Mouse (Mus musculus): ENCODE results near the gene Rpl19. TPM values are rescaled to one million over a fixed set of nuclear protein-coding genes. Genes with fewer than 3 reads are reported as not detected.

The Rpl19 gene
- total RNA-seq (2021), result 1,000 to 10,000 TPM; 1,275 to 1,278 TPM
- long read RNA-seq, experiment 1, transcript Rpl19-201 (6 exons, 751 nt), result major isoform, 668 of 758 reads
- long read RNA-seq, experiment 1, partial matches to known transcripts, result 81 of 758 reads
- long read RNA-seq, experiment 1, other reads (novel, unspliced or antisense), result 6 of 758 reads
- long read RNA-seq, experiment 2, transcript Rpl19-202 (6 exons, 737 nt), result minor isoform, 7 of 511 reads
- long read RNA-seq, experiment 2, transcript Rpl19-201 (6 exons, 751 nt), result major isoform, 453 of 511 reads
- long read RNA-seq, experiment 2, partial matches to known transcripts, result 46 of 511 reads
- long read RNA-seq, experiment 2, other reads (novel, unspliced or antisense), result 5 of 511 reads

DNA sequence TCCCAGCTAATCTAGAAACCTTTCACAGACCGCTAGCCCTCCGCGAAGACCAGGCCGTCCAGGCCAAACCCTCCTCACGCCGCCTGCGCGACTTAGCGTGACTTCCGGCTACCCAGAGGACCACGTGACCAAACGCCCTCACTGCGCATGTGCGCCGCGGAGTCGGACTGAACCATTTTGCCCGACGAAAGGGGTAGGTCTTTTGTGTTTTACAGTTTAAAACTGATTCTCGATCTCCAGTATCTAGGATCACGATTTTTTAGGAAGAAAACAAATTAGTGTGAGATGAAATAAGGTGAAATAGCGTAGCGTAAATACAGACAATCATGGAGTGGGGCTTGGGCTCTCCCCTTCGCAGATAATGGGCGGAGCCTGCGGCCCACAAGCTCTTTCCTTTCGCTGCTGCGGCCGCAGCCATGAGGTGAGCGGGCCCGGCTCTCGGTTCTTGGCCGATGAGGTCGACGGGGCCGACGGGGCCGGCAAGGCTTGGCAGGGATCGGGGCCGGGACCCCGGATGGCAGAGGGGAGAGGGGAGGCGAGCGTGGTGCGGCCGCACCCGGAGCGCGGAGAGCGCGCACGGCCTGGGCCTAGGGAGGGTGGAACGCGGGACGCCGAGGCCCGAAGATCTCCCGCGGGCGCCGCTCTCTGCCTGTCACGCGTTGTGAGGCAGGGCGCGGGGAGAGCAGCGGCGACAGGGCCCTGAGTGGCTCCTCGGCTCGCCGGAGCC, at the start of gene Rpl19:
TSS of gene Rpl19 (plus strand) at position 141 of the 727 bp plus-strand sequence.
- DNase-seq, result peak; percentile 95

DNA sequence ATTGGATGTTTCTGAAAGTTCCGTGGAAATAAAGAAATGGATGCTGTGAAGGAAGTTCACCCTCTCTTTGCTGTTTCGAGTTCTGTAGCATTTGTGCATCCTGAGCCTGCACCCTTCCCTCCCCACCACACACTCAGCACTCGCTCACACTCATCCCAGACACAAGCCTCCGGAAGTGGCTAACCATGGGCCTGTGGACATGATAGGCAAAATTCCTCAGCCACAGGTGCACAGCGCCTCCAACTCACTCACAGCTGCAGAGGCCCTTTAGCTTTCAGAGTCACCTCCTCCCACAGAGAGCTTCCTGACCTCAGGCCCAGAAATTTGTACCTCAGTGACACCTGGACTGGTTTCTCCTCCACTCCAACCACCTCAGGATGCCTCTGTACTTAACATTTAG, 48.7 kb upstream of the Rpl19 start:
- DNase-seq, result no peak

DNA sequence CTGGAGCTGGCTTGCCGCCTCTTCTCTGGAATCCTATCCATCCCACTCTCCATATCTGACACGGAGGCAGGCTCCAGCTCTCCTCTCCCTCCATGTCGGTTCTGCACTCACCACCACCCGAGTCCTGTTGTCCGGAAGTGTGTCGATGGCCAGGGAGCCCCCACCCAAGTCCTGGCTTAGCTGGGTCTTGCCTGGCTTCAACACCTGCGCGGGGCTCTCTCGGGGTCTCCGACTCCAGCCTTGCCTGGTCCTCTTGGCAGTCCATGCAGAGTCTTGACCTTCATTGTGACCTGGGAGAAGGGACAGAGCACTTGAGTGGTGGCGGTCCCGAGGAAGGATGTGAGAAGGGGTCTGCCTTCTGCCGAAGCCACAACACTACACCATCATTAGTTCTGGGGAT, 48.1 kb upstream of the Rpl19 start:
- no peak for DNase-seq

DNA sequence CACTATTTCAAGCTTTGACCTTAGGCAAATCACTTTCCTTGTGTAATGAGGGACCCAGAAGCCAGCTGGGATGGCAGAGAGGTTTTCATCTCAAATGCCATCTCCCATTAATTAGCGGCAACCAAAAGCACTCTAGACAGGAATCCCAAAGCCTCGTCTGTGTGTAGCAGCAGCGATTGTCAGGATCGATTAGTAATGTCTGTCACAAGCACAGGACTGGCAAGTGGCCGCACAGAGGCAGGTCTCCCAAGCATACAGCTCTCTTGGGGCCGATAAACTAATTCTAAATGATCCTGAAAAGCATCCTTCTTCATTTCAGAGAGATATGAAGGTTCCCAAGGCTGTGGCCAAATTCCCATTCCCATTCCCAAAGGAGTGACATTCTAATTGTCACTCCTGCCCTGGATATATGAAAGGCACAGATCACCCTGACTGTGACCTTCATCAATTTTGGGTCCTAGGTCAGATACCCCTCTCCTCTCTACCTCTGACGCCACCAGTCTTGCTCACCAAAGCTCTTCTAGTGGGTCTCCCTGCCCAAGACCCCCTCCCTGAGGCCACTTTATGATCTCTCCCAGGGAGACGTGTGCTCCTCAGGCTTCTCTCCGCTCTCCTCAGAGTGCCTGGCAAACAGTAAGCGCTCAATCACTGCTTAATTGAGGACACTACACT, 46.5 kb upstream of the Rpl19 start:
- no peak for DNase-seq

DNA sequence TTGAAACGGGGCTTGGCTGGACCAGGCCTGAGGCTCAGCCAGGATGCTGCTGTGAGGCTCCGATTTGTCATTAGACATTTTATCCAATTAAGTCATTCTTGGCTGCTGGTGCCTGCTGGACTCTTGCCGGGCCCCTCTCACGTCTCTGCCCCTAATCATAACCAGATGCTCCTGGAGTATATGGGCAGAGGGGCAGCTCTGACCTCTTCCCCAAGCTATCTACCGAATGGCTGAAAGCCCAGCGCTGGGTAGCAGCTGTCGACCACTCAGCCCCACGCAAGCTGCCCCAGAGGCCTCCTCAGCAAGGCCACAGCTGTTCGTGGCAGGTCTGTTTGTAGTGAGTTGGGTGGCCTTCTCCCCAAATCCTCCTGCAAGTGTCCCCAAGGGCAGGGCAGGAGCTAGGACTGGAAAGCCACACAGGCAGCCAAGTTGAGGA, 46.0 kb upstream of the Rpl19 start:
- DNase-seq, result no peak

DNA sequence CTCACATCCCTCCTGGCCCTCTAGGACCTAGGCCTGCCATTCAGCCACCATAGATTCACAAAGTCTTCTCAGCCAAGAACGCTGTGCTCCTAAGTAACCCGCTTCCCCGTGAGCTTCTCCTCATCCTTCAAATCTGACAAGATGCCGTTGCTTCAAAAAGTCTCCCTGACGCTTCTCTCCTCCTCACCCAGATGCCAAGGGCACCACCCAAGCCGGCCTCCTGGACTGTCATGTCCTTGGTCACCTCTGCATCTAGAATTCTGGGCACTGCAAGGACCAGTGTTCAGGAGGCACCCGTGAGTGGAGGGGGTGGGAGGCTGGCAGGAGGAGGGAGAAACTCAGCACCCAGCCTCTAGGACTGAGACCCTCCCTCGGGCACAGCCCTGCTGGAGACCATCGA, 43.8 kb upstream of the Rpl19 start:
- DNase-seq, result no peak

DNA sequence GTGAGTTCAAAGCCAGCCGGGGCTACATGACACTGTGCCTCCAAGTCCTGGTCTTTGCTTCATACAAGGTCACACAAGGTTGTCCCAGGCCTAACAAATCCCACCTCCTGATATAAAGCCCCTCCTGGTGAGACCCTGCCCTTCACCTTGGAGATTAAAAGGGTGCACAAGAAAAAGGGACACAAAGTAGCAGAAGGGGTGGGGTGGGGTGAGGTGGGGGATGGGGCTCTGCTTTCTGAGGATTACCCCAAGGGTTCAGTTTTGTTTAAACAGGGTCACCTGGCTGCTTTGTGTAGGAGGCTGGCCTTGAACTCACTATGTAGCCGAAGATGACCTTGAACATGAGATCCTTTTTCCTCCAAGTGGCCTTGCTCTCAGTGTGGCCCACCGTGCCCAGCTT, 43.0 kb upstream of the Rpl19 start:
- DNase-seq, result no peak

DNA sequence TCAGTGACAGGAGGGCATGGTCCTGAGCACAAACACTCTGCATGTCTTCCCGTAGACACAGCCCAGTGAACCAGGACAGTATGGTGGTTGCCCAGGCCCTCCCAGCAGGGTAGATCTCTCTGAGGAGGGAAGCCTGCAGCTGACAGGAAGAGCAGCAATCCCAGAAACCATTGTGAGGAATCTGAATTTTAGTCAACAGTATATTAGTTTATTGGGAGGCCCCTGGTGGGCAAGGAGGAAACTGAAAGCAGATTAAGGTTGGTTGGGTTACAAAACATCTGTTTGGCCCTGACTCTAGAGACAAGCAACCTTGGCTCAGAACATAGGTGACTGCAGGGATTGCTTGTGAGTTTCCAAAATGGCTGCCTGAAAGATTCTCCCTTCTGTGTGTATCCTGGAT, 42.5 kb upstream of the Rpl19 start:
- DNase-seq, result no peak

DNA sequence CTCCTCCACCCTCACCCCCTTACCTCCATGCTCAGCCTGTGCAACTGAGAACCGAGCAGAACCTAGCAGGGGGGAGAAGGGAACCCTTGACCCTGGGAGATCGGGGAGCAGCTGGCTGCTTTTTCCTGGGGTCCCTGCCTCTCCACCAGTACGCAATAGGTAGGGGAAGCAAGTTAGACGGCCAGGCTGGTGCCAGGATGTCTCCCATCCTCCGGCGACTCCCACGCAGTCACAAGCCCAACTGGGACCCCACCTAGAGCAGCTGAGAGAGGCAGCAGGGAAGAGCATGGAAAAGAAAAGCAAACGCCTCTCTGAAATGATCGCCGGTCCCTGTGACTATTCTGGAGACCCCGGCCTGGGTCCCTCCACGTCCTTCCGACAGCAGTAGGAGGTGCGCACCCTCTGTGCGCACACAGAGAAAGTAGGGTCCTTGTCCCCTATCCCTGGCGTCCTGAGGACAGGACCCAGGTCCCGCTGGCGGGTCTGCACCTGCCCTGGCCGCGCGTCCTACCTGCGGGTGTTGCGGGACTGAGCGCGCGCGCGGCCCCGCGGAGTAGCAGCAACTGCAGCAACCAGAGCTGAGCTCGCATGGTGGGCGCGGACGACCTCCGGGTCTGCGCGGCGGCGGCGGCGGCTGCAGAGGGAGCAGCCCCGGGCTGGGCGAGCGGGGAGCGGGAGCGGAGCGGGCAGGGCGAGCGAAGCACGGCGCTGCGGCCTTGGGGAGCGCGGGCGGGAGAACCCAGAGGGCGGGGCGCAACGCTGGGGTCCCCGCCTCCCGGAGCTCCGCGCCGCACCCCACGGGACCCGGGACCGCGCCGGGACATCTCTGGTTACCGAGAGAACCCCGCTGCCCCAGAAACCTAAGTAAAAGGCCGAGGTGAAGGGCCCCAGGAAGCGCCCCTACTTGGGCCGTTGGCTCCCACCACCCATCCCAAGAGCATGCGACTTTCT, 40.5 kb upstream of the Rpl19 start, which contains the start of gene Plxdc1:
TSS of gene Plxdc1 (minus strand) at position 718 of the 951 bp plus-strand sequence.
- peak; percentile 74 for DNase-seq

DNA sequence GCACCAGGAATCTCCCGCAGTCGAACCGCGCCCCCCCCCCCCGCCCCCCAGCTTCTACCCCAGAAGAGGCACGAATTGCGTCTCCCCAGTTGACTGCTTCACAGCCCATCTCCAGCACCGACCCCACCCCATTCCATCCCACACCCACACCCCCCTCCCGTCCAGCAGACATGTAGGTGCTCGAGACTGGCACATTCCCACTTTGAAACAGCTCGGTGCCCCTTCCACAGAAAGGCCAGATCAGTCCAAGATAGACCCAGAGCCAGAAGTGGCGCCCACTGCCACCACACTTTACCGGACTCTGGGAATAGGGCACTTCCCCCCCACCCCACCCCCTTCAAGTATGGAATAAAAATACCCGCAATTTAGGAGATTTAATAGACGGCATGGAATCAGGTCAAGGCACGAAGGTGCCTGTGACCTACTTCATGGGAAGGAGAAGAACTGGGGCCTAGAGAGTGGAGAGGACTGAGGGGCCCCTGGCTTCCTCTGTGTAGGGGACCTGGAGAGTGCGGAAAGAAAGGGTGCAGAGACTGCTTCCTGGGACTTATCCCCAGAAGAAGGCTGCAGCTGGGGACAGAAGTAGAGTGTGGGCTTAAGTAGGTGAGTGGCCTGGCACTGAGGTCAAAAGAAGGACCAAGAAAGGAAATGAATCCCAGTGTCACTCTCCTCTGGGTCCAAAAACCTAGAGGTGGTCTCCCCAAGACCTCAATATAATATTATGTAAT, 39.6 kb upstream of the Rpl19 start:
- no peak for DNase-seq

DNA sequence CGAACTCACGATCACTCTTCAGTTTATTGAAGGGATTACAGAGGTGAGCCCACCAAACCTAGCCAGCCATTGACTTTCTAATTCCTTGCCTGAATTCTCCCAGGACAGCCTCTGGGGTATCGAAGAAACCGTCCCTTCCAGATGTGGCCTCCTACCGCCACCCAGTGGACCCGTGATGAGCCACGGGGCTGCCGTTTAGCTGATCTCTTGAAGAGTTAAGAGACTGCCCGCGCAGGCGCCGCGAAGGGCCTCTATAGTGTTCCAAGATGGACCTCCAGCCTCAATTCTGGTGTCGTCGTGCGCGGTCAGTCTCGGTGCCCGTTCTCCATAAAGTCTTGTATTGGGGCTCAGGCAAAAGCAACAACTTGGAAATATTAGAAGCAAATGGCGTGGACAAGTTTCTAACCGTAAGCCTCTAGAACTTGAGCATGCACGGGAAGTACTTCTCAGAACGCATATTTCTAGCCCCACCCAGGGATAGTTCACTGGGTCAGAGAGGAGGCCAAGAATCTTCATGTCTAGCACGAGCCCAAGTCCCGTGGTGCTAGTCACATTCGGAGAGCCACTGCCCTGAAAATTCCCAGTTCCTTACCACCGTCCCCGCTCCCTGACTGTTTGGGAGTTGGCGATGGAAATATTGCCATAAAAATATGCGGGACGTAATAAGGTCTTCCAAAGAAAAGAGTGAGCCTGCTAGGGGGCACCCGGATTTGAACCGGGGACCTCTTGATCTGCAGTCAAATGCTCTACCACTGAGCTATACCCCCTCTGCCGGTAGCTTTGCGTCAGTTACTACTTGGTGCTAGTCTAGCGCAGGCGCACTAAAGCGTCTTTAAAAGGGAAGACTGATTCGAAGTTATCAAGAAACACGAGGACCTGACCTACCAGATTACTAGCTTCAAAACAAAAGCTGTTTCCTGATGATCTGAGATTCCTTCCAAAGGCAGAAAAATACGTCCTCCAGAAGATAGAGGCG, 38.7 kb upstream of the Rpl19 start:
- DNase-seq, result peak; percentile 96

DNA sequence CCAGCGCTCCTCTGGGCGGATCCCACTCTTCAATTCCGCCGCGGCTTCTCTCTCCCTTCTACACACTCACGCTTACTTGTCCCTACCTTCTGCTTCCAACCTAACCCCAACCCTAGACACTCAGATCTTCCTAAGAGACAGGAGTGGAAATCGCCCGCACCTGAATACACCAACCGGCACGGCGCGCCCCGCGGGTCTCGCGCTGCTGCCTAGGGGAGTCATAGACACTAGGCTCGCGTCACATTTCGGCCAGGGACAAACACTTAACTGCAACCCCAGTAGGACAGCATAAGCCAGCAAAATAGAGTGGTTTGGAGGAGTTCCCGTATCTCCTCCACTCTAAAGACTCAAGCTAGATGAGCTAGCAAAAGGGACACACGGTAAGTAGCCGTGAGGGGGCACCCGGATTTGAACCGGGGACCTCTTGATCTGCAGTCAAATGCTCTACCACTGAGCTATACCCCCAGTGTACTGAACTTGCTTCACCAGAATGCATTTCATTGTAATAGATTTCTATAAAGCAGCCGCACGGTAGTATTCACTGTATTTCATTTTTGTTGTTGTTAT, 37.9 kb upstream of the Rpl19 start:
- DNase-seq, result peak; percentile 92

DNA sequence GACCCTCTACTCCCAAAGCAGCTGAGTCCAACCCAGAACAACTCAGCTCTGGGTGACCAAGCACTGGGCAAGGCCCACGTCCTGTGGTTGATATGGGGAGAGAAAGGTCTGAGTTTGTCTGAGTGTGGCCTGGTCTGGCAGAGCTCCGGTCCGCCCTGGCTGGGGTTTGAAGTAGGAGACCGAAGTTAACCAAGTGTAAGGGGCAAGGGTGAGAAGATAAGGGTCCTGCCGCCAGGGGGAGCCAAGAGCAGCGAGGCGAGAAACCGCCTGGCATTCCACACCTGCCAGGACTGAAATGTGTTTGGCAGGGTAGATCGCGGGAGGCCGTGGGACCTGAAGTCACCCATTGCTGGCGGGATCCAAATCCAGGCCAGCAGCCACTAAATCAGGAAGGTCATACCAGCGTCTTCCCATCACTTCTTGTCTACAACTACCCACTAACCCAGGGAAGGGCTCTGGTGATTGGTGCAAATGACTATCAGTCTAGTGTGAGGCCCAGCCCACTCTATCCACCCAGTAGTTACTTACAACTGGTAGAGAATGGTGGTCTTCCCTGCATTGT, 31.9 kb upstream of the Rpl19 start:
- DNase-seq, result peak; percentile 89

DNA sequence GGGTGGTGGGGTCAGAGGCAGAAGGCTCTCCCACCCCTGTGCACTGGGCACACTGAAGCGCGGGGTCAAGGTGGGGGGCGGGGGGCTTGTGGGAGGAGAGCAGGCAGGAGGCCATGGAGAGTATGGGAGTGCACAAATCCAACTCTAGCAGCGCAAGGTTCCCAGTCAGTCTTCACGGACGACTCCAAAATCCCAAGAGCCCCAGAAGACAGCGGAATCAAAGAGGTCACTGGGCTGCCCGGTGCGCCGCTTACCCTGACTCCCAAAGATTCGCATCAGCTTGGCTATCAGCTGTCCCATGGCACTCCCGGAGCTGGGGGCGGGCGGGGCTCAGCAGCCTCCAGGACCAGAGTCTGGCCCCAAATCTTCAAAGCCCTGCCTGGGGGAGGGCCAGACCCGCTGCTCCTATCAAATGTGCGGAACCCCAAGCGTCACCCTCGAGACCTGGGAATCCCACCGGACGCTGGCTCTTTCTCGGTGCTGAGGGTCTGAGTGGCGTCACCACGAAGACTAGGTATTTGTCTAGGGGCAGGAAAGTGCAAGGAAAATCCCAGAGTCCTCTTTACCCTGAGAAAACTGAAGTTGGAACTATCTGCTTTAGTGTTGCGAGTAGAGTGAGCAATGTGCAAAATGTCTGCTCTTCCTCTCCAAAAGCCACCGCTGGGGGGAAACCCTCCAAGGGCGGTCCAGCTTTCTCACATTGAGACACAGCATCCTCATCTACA, 30.8 kb upstream of the Rpl19 start, which contains the start of gene Arl5c:
TSS of gene Arl5c (minus strand) at position 618 of the 725 bp plus-strand sequence.
- DNase-seq, result peak; percentile 56

DNA sequence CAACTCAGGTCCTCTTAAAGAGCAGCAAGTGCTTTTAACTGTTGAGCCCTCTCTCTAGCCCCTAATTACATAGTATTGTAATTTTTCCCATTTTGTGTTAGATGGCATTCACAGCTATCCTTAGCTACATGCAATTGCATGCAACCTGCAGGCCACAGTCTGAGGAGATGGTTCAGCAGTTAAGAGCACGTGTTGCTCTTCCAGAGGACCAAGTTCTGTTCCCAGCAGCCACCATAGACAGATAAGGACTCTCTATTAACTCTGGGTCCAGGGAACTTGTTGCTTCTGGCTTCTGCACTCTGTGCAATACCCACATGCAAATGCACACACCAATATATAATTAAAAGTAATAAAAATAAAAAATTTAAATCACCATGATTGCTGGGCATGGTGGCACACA, 29.8 kb upstream of the Rpl19 start:
- DNase-seq, result no peak

DNA sequence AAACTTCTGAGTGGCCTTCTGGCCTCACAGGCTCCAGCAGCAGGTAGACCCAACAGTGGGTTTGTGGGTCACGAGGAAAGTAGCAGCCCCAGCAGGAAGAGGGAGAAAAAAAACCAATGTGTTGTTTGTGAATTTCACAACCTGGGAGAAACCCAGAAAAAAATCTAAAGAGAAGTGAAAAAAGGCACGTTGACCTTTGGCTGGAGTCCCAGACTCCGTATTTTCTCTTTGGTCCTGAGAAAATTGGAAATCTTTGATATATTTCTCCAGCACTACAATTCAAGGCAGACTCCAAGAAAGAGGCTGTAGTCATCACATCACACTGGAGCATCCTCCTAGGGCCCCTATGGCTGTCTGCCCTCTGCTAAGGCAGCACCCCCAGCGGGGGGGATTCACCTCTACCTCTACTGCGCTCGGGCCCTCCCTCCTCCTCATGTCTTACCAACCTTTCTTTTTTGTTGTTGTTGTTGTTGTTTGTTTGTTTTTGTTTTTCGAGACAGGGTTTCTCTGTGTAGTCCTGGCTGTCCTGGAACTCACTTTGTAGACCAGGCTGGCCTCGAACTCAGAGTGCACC, 29.0 kb upstream of the Rpl19 start:
- no peak for DNase-seq

DNA sequence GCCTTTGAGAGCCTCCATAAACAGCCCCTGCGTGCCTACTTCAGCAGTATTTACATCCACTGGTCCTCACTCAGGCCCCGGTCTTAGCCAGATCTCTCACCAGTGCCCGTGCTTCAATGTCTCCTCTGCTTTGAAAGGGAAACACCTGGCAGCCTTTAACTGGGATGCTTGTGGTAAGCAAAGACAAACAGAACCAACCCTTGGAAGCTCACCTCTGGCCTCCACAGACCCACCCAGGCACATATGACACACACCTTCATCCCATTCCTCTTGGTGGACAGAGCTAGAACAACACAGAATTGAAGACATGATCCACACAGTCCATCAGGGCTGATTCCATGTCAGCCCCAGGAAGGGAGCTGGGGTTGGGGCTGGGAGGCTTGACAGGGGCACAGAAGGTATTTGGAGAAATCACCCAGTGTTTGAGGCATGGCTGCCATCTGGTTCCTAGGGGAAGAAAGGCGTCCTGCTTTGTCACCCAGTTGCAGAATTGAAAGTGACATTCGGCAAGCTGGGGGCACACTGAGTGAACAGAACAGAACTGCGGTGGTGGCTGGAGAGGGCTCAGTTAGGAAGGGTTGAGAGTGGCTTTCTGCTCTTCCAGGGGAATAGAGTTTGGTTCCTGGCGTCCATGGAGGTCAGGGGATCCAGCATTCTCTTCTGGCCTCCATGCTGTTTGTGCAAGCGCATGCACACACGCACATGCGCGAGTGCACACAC, 28.3 kb upstream of the Rpl19 start:
- no peak for DNase-seq

Data from adrenal gland, postnatal 10 days (tissue).